10 mouse cellular contexts compared by ENCODE assay signal in the genomic region with DNA sequence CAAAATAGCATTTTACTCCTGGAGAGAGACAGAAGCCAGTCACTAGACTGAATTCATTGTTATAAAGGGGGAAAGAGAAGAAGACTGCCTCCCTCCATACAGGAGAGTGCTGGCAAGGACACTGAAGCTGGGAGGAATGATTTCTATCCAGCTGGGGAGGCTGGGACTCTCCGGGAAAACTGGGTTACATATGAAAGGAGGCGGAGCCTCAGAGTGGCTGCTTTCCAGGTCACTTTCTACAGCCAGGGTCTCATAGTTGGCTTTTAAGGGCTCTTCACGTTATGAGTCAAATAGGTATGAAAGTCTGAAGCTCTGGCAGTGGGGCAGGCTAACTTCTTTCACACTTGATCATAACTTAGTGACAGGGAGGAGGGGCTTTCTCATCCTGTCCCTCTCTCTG.
A peak's percentile ranks its signal among the peaks of the same experiment; 100 is the strongest.
DNase-seq lines count a peak whose midpoint lies in the region; ATAC-seq and TF ChIP-seq lines count a peak whose summit lies in the region.
"Had no signal": no experiment of that assay in that cellular context is flagged by ENCODE, and none has a peak within 500 bp of the region (broad histone marks: within the 10 kb centered on the region; RNA-seq: fewer than 3 reads in every experiment).

No protein-coding gene starts in this region.

- H3K36me3 ChIP-seq in hindbrain, embryonic 15.5 days = no peaks in the 10 kb centered on the region
- H3K36me3 ChIP-seq in hindbrain, embryonic 10.5 days = no peaks in the 10 kb centered on the region
- H3K36me3 ChIP-seq in lung, postnatal 0 days (ENCODE audit: insufficient read depth, low read length) = no peaks in the 10 kb centered on the region
- H3K36me3 ChIP-seq: forebrain, embryonic 15.5 days; neural tube, embryonic 15.5 days had no signal

- H3K27ac ChIP-seq in hindbrain, embryonic 15.5 days (replicated peaks) = no peak overlapping the region
- no peak overlapping the region for H3K27ac ChIP-seq in hindbrain, embryonic 10.5 days
- no peak overlapping the region for H3K27ac ChIP-seq in lung, postnatal 0 days (ENCODE audit: low read length)
- H3K27ac ChIP-seq: forebrain, embryonic 15.5 days; neural tube, embryonic 15.5 days had no signal

- no peak for TF ChIP-seq EP300 in lung, postnatal 0 days (IDR thresholded peaks at IDR 0.05)

- H3K4me1 ChIP-seq in hindbrain, embryonic 15.5 days (replicated peaks) = peaks cover 34% of the 10 kb centered on the region
- H3K4me1 ChIP-seq in hindbrain, embryonic 10.5 days (replicated peaks) = peaks cover 46% of the 10 kb centered on the region
- no peaks in the 10 kb centered on the region; the same call in 1 of the 2 replicates for H3K4me1 ChIP-seq in lung, postnatal 0 days (ENCODE audit: insufficient read depth, low read depth, low read length)

- TF ChIP-seq CTCF in lung, postnatal 0 days (IDR thresholded peaks at IDR 0.05) = 0 out of 2 replicates have a peak, but pooled peaks have one; percentile 6

- DNase-seq in adrenal gland, postnatal 10 days = peak; percentile 31
- no peak for DNase-seq in adrenal gland, adult 18-20 months (ENCODE audit: low spot score in 2 of 2)
- DNase-seq in hindbrain, embryonic 10.5 days (ENCODE audit: low spot score) = no peak
- peak; percentile 45 for DNase-seq in cerebellum, adult 9-11 months
- DNase-seq in lung, postnatal 0 days (ENCODE audit: low spot score) = peak; percentile 83
- no peak for DNase-seq in thymus, postnatal 25 days
- DNase-seq in urinary bladder, adult 2 months (ENCODE audit: low spot score) = no peak

- H3K27me3 ChIP-seq in hindbrain, embryonic 15.5 days = no peaks in the 10 kb centered on the region
- H3K27me3 ChIP-seq in hindbrain, embryonic 10.5 days (ENCODE audit: insufficient read depth, poor library complexity, severe bottlenecking) = no peaks in the 10 kb centered on the region
- H3K27me3 ChIP-seq in lung, postnatal 0 days (replicated peaks; ENCODE audit: insufficient read depth, low read length) = no peaks in the 10 kb centered on the region
- H3K27me3 ChIP-seq: forebrain, embryonic 15.5 days; neural tube, embryonic 15.5 days had no signal

- 27% methylated on average over 3 of the region's 3 CpGs for WGBS in hindbrain, embryonic 15.5 days
- 27% methylated on average over 3 of the region's 3 CpGs for WGBS in hindbrain, embryonic 10.5 days
- WGBS in lung, postnatal 0 days = 10% methylated on average over 3 of the region's 3 CpGs

- no peaks in the 10 kb centered on the region for H3K9me3 ChIP-seq in hindbrain, embryonic 15.5 days
- H3K9me3 ChIP-seq in hindbrain, embryonic 10.5 days = no peaks in the 10 kb centered on the region
- H3K9me3 ChIP-seq in lung, postnatal 0 days (ENCODE audit: low read length) = no peaks in the 10 kb centered on the region
- H3K9me3 ChIP-seq: forebrain, embryonic 15.5 days; neural tube, embryonic 15.5 days had no signal

- no peak overlapping the region for H3K9ac ChIP-seq in hindbrain, embryonic 15.5 days
- H3K9ac ChIP-seq in lung, postnatal 0 days (replicated peaks; ENCODE audit: low read depth) = no peak overlapping the region
- H3K9ac ChIP-seq: forebrain, embryonic 15.5 days; neural tube, embryonic 15.5 days had no signal

- H3K4me2 ChIP-seq in hindbrain, embryonic 15.5 days = no peak overlapping the region
- H3K4me2 ChIP-seq in lung, postnatal 0 days (replicated peaks; ENCODE audit: low read depth, low read length) = 0 out of 2 replicates have a peak overlapping the region, but pooled peaks have one; percentile 2
- H3K4me2 ChIP-seq: forebrain, embryonic 15.5 days; neural tube, embryonic 15.5 days had no signal

- ATAC-seq in hindbrain, embryonic 15.5 days (ENCODE audit: low FRiP score, low read depth) = 0 out of 2 replicates have a peak, but pooled peaks have one; percentile 32
- peak; percentile 82 for ATAC-seq in lung, postnatal 0 days
- ATAC-seq: forebrain, embryonic 15.5 days had no signal

- H3K4me3 ChIP-seq in hindbrain, embryonic 15.5 days = no peak overlapping the region
- no peak overlapping the region for H3K4me3 ChIP-seq in hindbrain, embryonic 10.5 days
- H3K4me3 ChIP-seq in lung, postnatal 0 days (ENCODE audit: low read depth, low read length) = no peak overlapping the region
- H3K4me3 ChIP-seq: forebrain, embryonic 15.5 days; neural tube, embryonic 15.5 days had no signal

Comparison
In these comparisons a context has a peak if more than half of its experiments do, and no peak if none do; other contexts are left out.
1. DNase-seq: peak in adrenal gland, postnatal 10 days (single experiment), cerebellum, adult 9-11 months (single experiment) and lung, postnatal 0 days (single experiment); none in adrenal gland, adult 18-20 months (0 of 2), hindbrain, embryonic 10.5 days (single experiment), thymus, postnatal 25 days (single experiment) and urinary bladder, adult 2 months (single experiment).